Mouse (Mus musculus) myocyte (in vitro differentiated cells): Measurements from ENCODE around the gene Anapc4. TPM values are rescaled to one million over a fixed set of nuclear protein-coding genes. Genes with fewer than 3 reads are reported as not detected.

Experiments used
- H3K27me3 ChIP-seq: one replicate; pipeline ENCODE4 v1.6.1; 2011; ENCODE audit not compliant: control insufficient read depth, insufficient read depth, insufficient read length
- H3K36me3 ChIP-seq: one replicate; pipeline ENCODE4 v1.6.1; 2011; ENCODE audit not compliant: control insufficient read depth, insufficient read depth
- H3K4me2 ChIP-seq: one replicate; pipeline ENCODE4 v1.6.1; 2011; ENCODE audit warnings: low read depth, control low read depth
- H3K4me3 ChIP-seq: one replicate; pipeline ENCODE4 v1.5.1; 2011; ENCODE audit warnings: mild to moderate bottlenecking, control low read depth, moderate library complexity
- H3K79me2 ChIP-seq: one replicate; pipeline ENCODE4 v1.6.1; 2011; ENCODE audit not compliant: control insufficient read depth, insufficient read depth
- H3ac ChIP-seq: one replicate; pipeline ENCODE4 v1.6.1; 2011; ENCODE audit not compliant: control insufficient read depth, insufficient read length
- CEBPB ChIP-seq: IDR thresholded peaks from 2 replicates; pipeline ENCODE4 v1.6.1; 2011; ENCODE audit warnings: mild to moderate bottlenecking, moderate library complexity; ENCODE audit not compliant: poor library complexity, insufficient read depth, severe bottlenecking
- E2F4 ChIP-seq: IDR thresholded peaks from one replicate; pipeline ENCODE4 v1.6.1; 2011; ENCODE audit warnings: mild to moderate bottlenecking, control low read depth, moderate library complexity; ENCODE audit not compliant: insufficient read depth
- MAX ChIP-seq: IDR thresholded peaks from one replicate; pipeline ENCODE4 v1.6.1; 2011; ENCODE audit warnings: low read depth, mild to moderate bottlenecking, control low read depth
- MYOD1 ChIP-seq, 3 experiments: IDR thresholded peaks; one replicate each; pipeline ENCODE4 v1.6.1; 2011; ENCODE audit warnings: control low read depth in 2 of 3, low read depth in 2 of 3, mild to moderate bottlenecking in 2 of 3, moderate library complexity in 1 of 3; ENCODE audit not compliant: insufficient read length in 2 of 3, control insufficient read depth in 1 of 3
- MYOG ChIP-seq, 3 experiments: IDR thresholded peaks; one replicate each; pipeline ENCODE4 v1.6.1; 2011; ENCODE audit warnings: control low read depth in 2 of 3, low read depth in 2 of 3, mild to moderate bottlenecking in 2 of 3; ENCODE audit not compliant: insufficient read length in 2 of 3, control insufficient read depth in 1 of 3, insufficient read depth in 1 of 3
- POLR2A ChIP-seq: IDR thresholded peaks from one replicate; pipeline ENCODE4 v1.6.1; 2011; ENCODE audit warnings: low read depth, mild to moderate bottlenecking, control low read depth, moderate library complexity; ENCODE audit not compliant: insufficient read length
- POLR2AphosphoS2 ChIP-seq: IDR thresholded peaks from one replicate; pipeline ENCODE4 v1.6.1; 2011; ENCODE audit warnings: low read depth, control low read depth; ENCODE audit not compliant: insufficient read length
- REST ChIP-seq: IDR thresholded peaks from one replicate; pipeline ENCODE4 v1.6.1; 2011; ENCODE audit warnings: mild to moderate bottlenecking, control low read depth, moderate library complexity; ENCODE audit not compliant: insufficient read depth, insufficient read length
- SRF ChIP-seq: IDR thresholded peaks from one replicate; pipeline ENCODE4 v1.6.1; 2011; ENCODE audit warnings: low read depth; ENCODE audit not compliant: control insufficient read depth, insufficient read length
- TCF12 ChIP-seq: IDR thresholded peaks from one replicate; pipeline ENCODE4 v1.6.1; 2011; ENCODE audit warnings: mild to moderate bottlenecking, control low read depth; ENCODE audit not compliant: poor library complexity, insufficient read depth, severe bottlenecking
- TCF3 ChIP-seq: IDR thresholded peaks from one replicate; pipeline ENCODE4 v1.6.1; 2011; ENCODE audit warnings: low read depth, control low read depth; ENCODE audit not compliant: insufficient read length
- USF1 ChIP-seq: IDR thresholded peaks from one replicate; pipeline ENCODE4 v1.6.1; 2011; ENCODE audit warnings: low read depth, mild to moderate bottlenecking, control low read depth, moderate library complexity
- polyA plus RNA-seq: library from polyadenylated mRNA; unstranded; fragments of >200 nt; fragmentation: generic; extraction: Trizol; gene quantifications from one replicate; pipeline ENCODE4 v1.2.1, GENCODE M21; 2012; ENCODE audit warnings: missing spikeins

The Anapc4 gene
- polyA plus RNA-seq, 1 experiment: 32.2 TPM

GRCm38 (mm10) chr5:52889919-52890318 is 56.1 kb downstream of the Anapc4 start:
- TF ChIP-seq E2F4 (no peak), CEBPB (no peak), MYOD1 (IDR thresholded peaks at IDR 0.05; ENCODE audit: control insufficient read depth in 1 of 3, insufficient read length in 2 of 3, low read depth in 2 of 3) (no peak)
- Histone ChIP-seq H3K4me3 (no peak overlapping the region), H3K79me2 (no peaks in the 10 kb centered on the region), H3K4me2 (no peak overlapping the region), H3ac (no peak overlapping the region), H3K27me3 (no peaks in the 10 kb centered on the region), H3K36me3 (no peaks in the 10 kb centered on the region)

- Histone ChIP-seq H3K36me3 (no peaks in the 10 kb centered on the region), H3K79me2 (no peaks in the 10 kb centered on the region), H3ac (no peak overlapping the region), H3K4me3 (no peak overlapping the region), H3K4me2 (peak overlapping the region; percentile 51), H3K27me3 (no peaks in the 10 kb centered on the region)
- TF ChIP-seq E2F4: no peak
- no peak for TF ChIP-seq CEBPB
- peak in 1 of 3 experiments; percentile 4 for TF ChIP-seq MYOD1 (IDR thresholded peaks at IDR 0.05; ENCODE audit: control insufficient read depth in 1 of 3, insufficient read length in 2 of 3, low read depth in 2 of 3)
These were observed 58.4 kb downstream of the Anapc4 start for GRCm38 (mm10) chr5:52891949-52892835.

DNA sequence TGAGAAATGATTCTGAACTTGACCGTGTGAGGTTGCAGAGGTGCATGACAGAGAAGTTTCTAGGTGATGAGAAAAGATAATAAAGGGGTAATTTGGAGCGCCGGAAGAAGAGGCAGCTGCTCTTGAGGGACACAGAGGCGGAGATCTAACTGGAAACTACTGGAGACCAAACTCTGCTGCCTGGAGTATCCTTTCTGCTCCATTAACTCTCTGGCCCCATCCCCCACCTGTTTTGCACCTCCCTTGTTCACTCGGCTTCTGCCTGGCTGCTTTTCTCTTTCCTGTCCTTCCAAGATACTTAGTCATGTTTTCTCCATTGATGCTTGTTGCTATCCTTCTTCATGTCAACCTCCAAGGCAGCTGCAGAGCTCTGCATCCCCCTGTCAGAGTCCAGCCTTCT is 60.1 kb downstream of the Anapc4 start:
- H3ac ChIP-seq: no peak overlapping the region
- TF ChIP-seq TCF3 (no peak), POLR2A (no peak), CEBPB (no peak), REST (no peak), MYOG (IDR thresholded peaks at IDR 0.05; ENCODE audit: control insufficient read depth in 1 of 3, insufficient read depth in 1 of 3, insufficient read length in 2 of 3, low read depth in 2 of 3) (no peak), MYOD1 (IDR thresholded peaks at IDR 0.05; ENCODE audit: control insufficient read depth in 1 of 3, insufficient read length in 2 of 3, low read depth in 2 of 3) (no peak), E2F4 (no peak), MAX (no peak), TCF12 (no peak), POLR2AphosphoS2 (no peak), SRF (no peak), USF1 (no peak)
- no peaks in the 10 kb centered on the region for H3K36me3 ChIP-seq
- no peaks in the 10 kb centered on the region for H3K79me2 ChIP-seq
- H3K4me2 ChIP-seq: no peak overlapping the region
- no peak overlapping the region for H3K4me3 ChIP-seq
- no peaks in the 10 kb centered on the region for H3K27me3 ChIP-seq

DNA sequence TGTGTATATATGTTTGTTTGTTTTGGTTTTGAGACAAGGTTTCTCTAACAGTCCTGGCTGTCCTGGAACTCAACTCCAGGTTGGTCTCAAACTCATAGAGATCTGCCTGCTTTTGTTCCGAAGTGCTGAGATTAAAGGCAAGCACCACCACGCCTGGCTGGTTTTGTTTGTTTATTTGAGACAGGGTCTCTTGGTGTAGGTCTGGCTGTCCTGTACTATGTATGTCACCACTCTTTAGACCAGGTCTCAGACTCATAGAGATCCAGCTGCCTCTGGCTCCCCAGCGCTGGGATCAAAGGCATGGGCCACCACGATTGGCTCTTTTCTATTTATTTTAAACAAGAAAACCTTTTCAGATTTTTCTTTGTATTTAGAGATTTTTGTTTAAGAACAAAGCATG is 70.4 kb downstream of the Anapc4 start:
- no peaks in the 10 kb centered on the region for H3K36me3 ChIP-seq
- no peak overlapping the region for H3K4me3 ChIP-seq
- H3K79me2 ChIP-seq: no peaks in the 10 kb centered on the region
- no peaks in the 10 kb centered on the region for H3K27me3 ChIP-seq
- TF ChIP-seq E2F4: no peak
- TF ChIP-seq MYOG (IDR thresholded peaks at IDR 0.05; ENCODE audit: control insufficient read depth in 1 of 3, insufficient read depth in 1 of 3, insufficient read length in 2 of 3, low read depth in 2 of 3): no peak
- no peak for TF ChIP-seq CEBPB
- no peak for TF ChIP-seq MAX
- TF ChIP-seq POLR2AphosphoS2: no peak
- TF ChIP-seq TCF3: no peak
- TF ChIP-seq REST: no peak
- TF ChIP-seq USF1: no peak
- no peak for TF ChIP-seq TCF12
- TF ChIP-seq POLR2A: no peak
- TF ChIP-seq MYOD1 (IDR thresholded peaks at IDR 0.05; ENCODE audit: control insufficient read depth in 1 of 3, insufficient read length in 2 of 3, low read depth in 2 of 3): no peak
- no peak for TF ChIP-seq SRF
- no peak overlapping the region for H3ac ChIP-seq
- no peak overlapping the region for H3K4me2 ChIP-seq

DNA sequence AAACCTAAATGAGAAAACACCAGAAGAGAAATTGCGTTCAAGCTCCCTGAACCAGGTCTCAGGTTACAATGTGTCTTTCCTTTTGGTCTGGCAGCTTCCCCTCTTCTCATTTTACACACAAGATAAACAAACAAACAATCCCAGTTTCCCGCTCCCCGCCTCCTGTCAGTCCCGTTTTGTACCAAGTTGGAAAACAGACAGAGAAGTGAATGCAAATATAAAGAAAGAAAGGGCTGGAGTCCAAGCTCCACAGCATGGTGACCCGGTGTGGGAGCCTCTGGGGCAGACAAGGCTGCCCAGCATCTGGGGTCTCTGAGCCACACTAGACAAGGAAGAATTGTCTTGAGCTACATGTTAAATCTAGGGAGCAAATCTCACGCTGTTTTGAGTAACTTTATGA is 70.9 kb downstream of the Anapc4 start:
- Histone ChIP-seq H3K36me3 (no peaks in the 10 kb centered on the region), H3ac (no peak overlapping the region), H3K79me2 (no peaks in the 10 kb centered on the region), H3K4me3 (no peak overlapping the region), H3K4me2 (no peak overlapping the region), H3K27me3 (no peaks in the 10 kb centered on the region)
- TF ChIP-seq CEBPB (no peak), USF1 (no peak), E2F4 (no peak), SRF (no peak), TCF3 (no peak), MYOG (IDR thresholded peaks at IDR 0.05; ENCODE audit: control insufficient read depth in 1 of 3, insufficient read depth in 1 of 3, insufficient read length in 2 of 3, low read depth in 2 of 3) (no peak), REST (no peak), TCF12 (no peak), POLR2A (no peak), POLR2AphosphoS2 (no peak), MYOD1 (IDR thresholded peaks at IDR 0.05; ENCODE audit: control insufficient read depth in 1 of 3, insufficient read length in 2 of 3, low read depth in 2 of 3) (no peak), MAX (no peak)
